Mouse (Mus musculus) liver, embryonic 14.5 days (tissue): ENCODE results near the gene Srf. TPM values are rescaled to one million over a fixed set of nuclear protein-coding genes. Genes with fewer than 3 reads are reported as not detected.

Experiments
- ATAC-seq: fragments of 200-750 bp; cut with Nextera tagmentation; 2 replicates; pipeline ENCODE4 v1.8.0; 2017; ENCODE audit warnings: moderate number of reproducible peaks, mild to moderate bottlenecking, moderate library complexity; ENCODE audit not compliant: insufficient read depth
- DNase-seq, 3 experiments: peaks; one replicate each; pipeline ENCODE4 v3.0.0-alpha.2; 2012 to 2013; ENCODE audit warnings: low read depth in 3 of 3, low spot score in 3 of 3
- H3K27ac ChIP-seq: fragments of 300-500 bp; sonication (generic); 2 replicates; pipeline ENCODE4 v1.5.1; 2014; ENCODE audit warnings: moderate library complexity, mild to moderate bottlenecking, control low read depth, inconsistent platforms
- H3K27me3 ChIP-seq: fragments of 300-500 bp; sonication (generic); 2 replicates; pipeline ENCODE4 v1.6.1; 2014; ENCODE audit warnings: mild to moderate bottlenecking, low read length, moderate library complexity; ENCODE audit not compliant: control insufficient read depth, insufficient read depth
- H3K36me3 ChIP-seq: fragments of 300-500 bp; sonication (generic); replicated peaks from 2 replicates; pipeline ENCODE4 v1.6.1; 2014; ENCODE audit warnings: low read depth; ENCODE audit not compliant: control insufficient read depth, insufficient read depth
- H3K4me1 ChIP-seq, 2 experiments: fragments of 200-500 bp in 1 of 2; fragments of 300-500 bp in 1 of 2; sonication (generic) in 1 of 2; replicated peaks; 2 replicates each; pipeline ENCODE4 v1.6.1; 2012 to 2014; ENCODE audit warnings: antibody characterized with exemption in 1 of 2, inconsistent platforms in 1 of 2, low read length in 1 of 2; ENCODE audit not compliant: control insufficient read depth in 2 of 2, insufficient read depth in 2 of 2
- H3K4me2 ChIP-seq: fragments of 300-500 bp; sonication (generic); 2 replicates; pipeline ENCODE4 v1.6.1; 2014; ENCODE audit warnings: low read depth, mild to moderate bottlenecking, control low read depth, moderate library complexity
- H3K4me3 ChIP-seq, 2 experiments: fragments of 200-500 bp in 1 of 2; fragments of 300-500 bp in 1 of 2; sonication (generic) in 1 of 2; 2 replicates each; pipeline ENCODE4 v1.5.1; 2012 to 2014; ENCODE audit warnings: low read depth in 2 of 2, low read length in 2 of 2, mild to moderate bottlenecking in 2 of 2, control low read depth in 1 of 2, inconsistent platforms in 1 of 2, moderate library complexity in 1 of 2; ENCODE audit not compliant: insufficient read depth in 1 of 2
- H3K9ac ChIP-seq: fragments of 300-500 bp; sonication (generic); replicated peaks from 2 replicates; pipeline ENCODE4 v1.6.1; 2014; ENCODE audit warnings: mild to moderate bottlenecking, control low read depth, moderate library complexity
- H3K9me3 ChIP-seq: fragments of 300-500 bp; sonication (generic); 2 replicates; pipeline ENCODE4 v1.6.1; 2016; ENCODE audit warnings: low read length, mixed read lengths; ENCODE audit not compliant: control insufficient read depth
- CTCF ChIP-seq: IDR thresholded peaks from 2 replicates; pipeline ENCODE4 v1.5.1; 2016; ENCODE audit warnings: antibody characterized with exemption, low read depth, control low read depth
- EP300 ChIP-seq: IDR thresholded peaks from 2 replicates; pipeline ENCODE4 v1.6.1; 2016; ENCODE audit warnings: antibody characterized with exemption, low read depth
- WGBS: fragments of 180-500 bp; shearing (Covaris S2); extraction: QIAGEN DNeasy Blood & Tissue Kit; methylation state at CpG from one replicate; pipeline ENCODE4 v1.1.7; 2014; ENCODE audit not compliant: insufficient replicate concordance; 5-methylcytosine and 5-hydroxymethylcytosine counted together
- microRNA-seq: library from miRNA; unstranded; fragments of <30 nt; microRNA quantifications from one replicate; pipeline ENCODE4, GENCODE M21; 2016
- polyA plus RNA-seq, 2 experiments: library from polyadenylated mRNA; depleted of rRNA in 1 of 2; stranded (reverse) in 1 of 2; unstranded in 1 of 2; fragments of >200 nt; fragmentation: Nextera tagmentation in 1 of 2; extraction: Ambion mirVana in 1 of 2; gene quantifications; 2 replicates each; pipeline versions ENCODE4 v1.2.1 to v1.2.3; 2012 to 2014

Gene Srf
- polyA plus RNA-seq, 2 experiments, result 2.5 to 16.0 TPM

DNA sequence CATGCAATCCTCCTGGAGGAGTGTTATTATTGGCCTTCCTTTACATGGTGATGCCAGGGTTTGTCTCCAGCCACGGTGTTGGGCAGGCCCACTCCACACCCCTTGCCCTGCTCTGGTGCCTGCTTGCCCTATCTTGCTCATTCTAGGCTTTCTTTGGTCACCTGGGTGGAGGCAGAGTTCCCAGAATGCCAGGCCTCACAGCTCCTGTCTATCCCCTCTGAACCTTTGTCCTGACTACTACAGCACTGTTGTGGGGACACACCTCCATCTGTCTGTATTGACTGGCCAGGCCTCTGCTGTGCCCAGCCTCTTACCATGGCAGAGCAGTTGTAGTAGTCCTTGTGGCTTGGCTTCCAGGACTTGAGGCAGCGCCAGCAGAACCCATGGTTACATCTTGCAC, 53.2 kb downstream of the Srf start:
- no peaks in the 10 kb centered on the region for H3K36me3 ChIP-seq
- DNase-seq (no peak), ATAC-seq (no peak)
- H3K27ac ChIP-seq, result no peak overlapping the region
- H3K4me1 ChIP-seq, result no peaks in the 10 kb centered on the region
- WGBS, result 61% methylated on average over 2 of the region's 2 CpGs
- no peaks in the 10 kb centered on the region for H3K27me3 ChIP-seq
- TF ChIP-seq CTCF (no peak), EP300 (no peak)
- H3K4me2 ChIP-seq, result no peak overlapping the region
- H3K9ac ChIP-seq, result no peak overlapping the region
- no peak overlapping the region for H3K4me3 ChIP-seq
- no peaks in the 10 kb centered on the region for H3K9me3 ChIP-seq

Small RNAs within 50 kb of the gene (microRNA-seq; reads per million reads assigned to microRNA genes)
- not detected for gene Mir6976

Other genes with a start within 250 kb of the Srf start
- 1.7 TPM in 2 replicates for gene Abcc10, start 227.8 kb downstream of the Srf start, polyA plus RNA-seq (2012; rRNA removed)
- gene Abcc10, start 227.8 kb downstream of the Srf start, polyA plus RNA-seq (2014; fragmentation: Nextera tagmentation; extraction: Ambion mirVana), result 0.90 and 0.94 TPM in 2 replicates
- gene Zfp318, start 172.4 kb downstream of the Srf start, polyA plus RNA-seq (2012; rRNA removed), result 1.1 and 2.1 TPM in 2 replicates
- 1.5 and 1.9 TPM in 2 replicates for gene Zfp318, start 172.4 kb downstream of the Srf start, polyA plus RNA-seq (2014; fragmentation: Nextera tagmentation; extraction: Ambion mirVana)
- gene Crip3, start 127.2 kb downstream of the Srf start, polyA plus RNA-seq (2012; rRNA removed), result 0.05 TPM in 1 of 2 replicates, not detected in the other
- gene Crip3, start 127.2 kb downstream of the Srf start, polyA plus RNA-seq (2014; fragmentation: Nextera tagmentation; extraction: Ambion mirVana), result not detected in 2 replicates
- 0.03 and 0.04 TPM in 2 replicates for gene Slc22a7, start 117.7 kb downstream of the Srf start, polyA plus RNA-seq (2012; rRNA removed)
- 0.09 TPM in 1 of 2 replicates, not detected in the other for gene Slc22a7, start 117.7 kb downstream of the Srf start, polyA plus RNA-seq (2014; fragmentation: Nextera tagmentation; extraction: Ambion mirVana)
- gene Ttbk1, start 68.5 kb downstream of the Srf start, polyA plus RNA-seq (2012; rRNA removed), result 0.02 and 0.04 TPM in 2 replicates
- not detected in 2 replicates for gene Ttbk1, start 68.5 kb downstream of the Srf start, polyA plus RNA-seq (2014; fragmentation: Nextera tagmentation; extraction: Ambion mirVana)
- gene Dnph1, start 59.5 kb downstream of the Srf start, polyA plus RNA-seq (2012; rRNA removed), result 12.0 and 14.0 TPM in 2 replicates
- gene Dnph1, start 59.5 kb downstream of the Srf start, polyA plus RNA-seq (2014; fragmentation: Nextera tagmentation; extraction: Ambion mirVana), result 20.0 and 24.2 TPM in 2 replicates
- 0.59 and 0.92 TPM in 2 replicates for gene Cul9, start 9.8 kb downstream of the Srf start, polyA plus RNA-seq (2012; rRNA removed)
- 0.34 and 0.46 TPM in 2 replicates for gene Cul9, start 9.8 kb downstream of the Srf start, polyA plus RNA-seq (2014; fragmentation: Nextera tagmentation; extraction: Ambion mirVana)
- gene Ptk7, start 73.3 kb upstream of the Srf start, polyA plus RNA-seq (2012; rRNA removed), result 3.6 and 3.7 TPM in 2 replicates
- gene Ptk7, start 73.3 kb upstream of the Srf start, polyA plus RNA-seq (2014; fragmentation: Nextera tagmentation; extraction: Ambion mirVana), result 3.0 and 3.4 TPM in 2 replicates
- gene Klc4, start 89.8 kb upstream of the Srf start, polyA plus RNA-seq (2012; rRNA removed), result 3.4 and 3.5 TPM in 2 replicates
- 5.2 and 5.5 TPM in 2 replicates for gene Klc4, start 89.8 kb upstream of the Srf start, polyA plus RNA-seq (2014; fragmentation: Nextera tagmentation; extraction: Ambion mirVana)
- gene Mrpl2, start 90.1 kb upstream of the Srf start, polyA plus RNA-seq (2012; rRNA removed), result 36.1 and 46.6 TPM in 2 replicates
- 84.6 and 91.0 TPM in 2 replicates for gene Mrpl2, start 90.1 kb upstream of the Srf start, polyA plus RNA-seq (2014; fragmentation: Nextera tagmentation; extraction: Ambion mirVana)
- 11.3 and 14.9 TPM in 2 replicates for gene Cul7, start 94.2 kb upstream of the Srf start, polyA plus RNA-seq (2012; rRNA removed)
- 7.1 and 8.3 TPM in 2 replicates for gene Cul7, start 94.2 kb upstream of the Srf start, polyA plus RNA-seq (2014; fragmentation: Nextera tagmentation; extraction: Ambion mirVana)
- 16.4 and 20.3 TPM in 2 replicates for gene Rrp36, start 118.2 kb upstream of the Srf start, polyA plus RNA-seq (2012; rRNA removed)
- 11.4 and 14.0 TPM in 2 replicates for gene Rrp36, start 118.2 kb upstream of the Srf start, polyA plus RNA-seq (2014; fragmentation: Nextera tagmentation; extraction: Ambion mirVana)
- 27.3 and 34.4 TPM in 2 replicates for gene Mea1, start 122.6 kb upstream of the Srf start, polyA plus RNA-seq (2012; rRNA removed)
- gene Mea1, start 122.6 kb upstream of the Srf start, polyA plus RNA-seq (2014; fragmentation: Nextera tagmentation; extraction: Ambion mirVana), result 61.7 and 62.4 TPM in 2 replicates
- gene Klhdc3, start 124.7 kb upstream of the Srf start, polyA plus RNA-seq (2012; rRNA removed), result 40.2 and 41.5 TPM in 2 replicates
- gene Klhdc3, start 124.7 kb upstream of the Srf start, polyA plus RNA-seq (2014; fragmentation: Nextera tagmentation; extraction: Ambion mirVana), result 46.3 and 49.4 TPM in 2 replicates
- gene Ppp2r5d, start 148.9 kb upstream of the Srf start, polyA plus RNA-seq (2012; rRNA removed), result 21.3 and 24.1 TPM in 2 replicates
- gene Ppp2r5d, start 148.9 kb upstream of the Srf start, polyA plus RNA-seq (2014; fragmentation: Nextera tagmentation; extraction: Ambion mirVana), result 23.6 and 24.4 TPM in 2 replicates
- gene Pex6, start 155.3 kb upstream of the Srf start, polyA plus RNA-seq (2012; rRNA removed), result 9.3 and 9.6 TPM in 2 replicates
- gene Pex6, start 155.3 kb upstream of the Srf start, polyA plus RNA-seq (2014; fragmentation: Nextera tagmentation; extraction: Ambion mirVana), result 5.3 and 7.1 TPM in 2 replicates
- 15.7 and 18.3 TPM in 2 replicates for gene Gnmt, start 173.0 kb upstream of the Srf start, polyA plus RNA-seq (2012; rRNA removed)
- 30.8 and 31.2 TPM in 2 replicates for gene Gnmt, start 173.0 kb upstream of the Srf start, polyA plus RNA-seq (2014; fragmentation: Nextera tagmentation; extraction: Ambion mirVana)
- 15.0 and 18.0 TPM in 2 replicates for gene Cnpy3, start 196.0 kb upstream of the Srf start, polyA plus RNA-seq (2012; rRNA removed)
- gene Cnpy3, start 196.0 kb upstream of the Srf start, polyA plus RNA-seq (2014; fragmentation: Nextera tagmentation; extraction: Ambion mirVana), result 17.7 and 20.7 TPM in 2 replicates
- gene Ptcra, start 207.5 kb upstream of the Srf start, polyA plus RNA-seq (2012; rRNA removed), result 0.04 TPM in 2 replicates
- 0.10 and 0.18 TPM in 2 replicates for gene Ptcra, start 207.5 kb upstream of the Srf start, polyA plus RNA-seq (2014; fragmentation: Nextera tagmentation; extraction: Ambion mirVana)
- 36.7 and 37.2 TPM in 2 replicates for gene 2310039H08Rik, start 216.5 kb upstream of the Srf start, polyA plus RNA-seq (2012; rRNA removed)
- gene 2310039H08Rik, start 216.5 kb upstream of the Srf start, polyA plus RNA-seq (2014; fragmentation: Nextera tagmentation; extraction: Ambion mirVana), result 62.7 and 63.3 TPM in 2 replicates
- 23.2 and 38.0 TPM in 2 replicates for gene Rpl7l1, start 226.5 kb upstream of the Srf start, polyA plus RNA-seq (2012; rRNA removed)
- 65.5 and 75.3 TPM in 2 replicates for gene Rpl7l1, start 226.5 kb upstream of the Srf start, polyA plus RNA-seq (2014; fragmentation: Nextera tagmentation; extraction: Ambion mirVana)